Mouse (Mus musculus): ENCODE measurements around the gene Gm10354. TPM values are rescaled to one million over a fixed set of nuclear protein-coding genes. Genes with fewer than 3 reads are reported as not detected.
"Not testable (repeated sequence)": the region's sequence is repeated elsewhere in the genome, so short reads cannot be mapped to it uniquely, and the experiment has no call there.

Gene Gm10354
- polyA plus RNA-seq, 1 experiment from 2014 or later, result not detected

GRCm38 (mm10) chr5:14998077-14998476, 19.3 kb upstream of the Gm10354 start:
- H3K4me1 ChIP-seq (ENCODE audit: control insufficient read depth, insufficient read depth, low read length); H3K27me3 ChIP-seq (ENCODE audit: control insufficient read depth, insufficient read depth, low read length); H3K27ac ChIP-seq (ENCODE audit: low read depth, low read length); DNase-seq (ENCODE audit: low spot score); H3K4me3 ChIP-seq (ENCODE audit: low read depth, low read length); H3K36me3 ChIP-seq (ENCODE audit: control insufficient read depth, insufficient read depth, low read length); H3K4me2 ChIP-seq (ENCODE audit: low read depth); H3K9ac ChIP-seq (ENCODE audit: low read length); H3K9me3 ChIP-seq (ENCODE audit: control insufficient read depth, low read length): not testable (repeated sequence)
- ATAC-seq (ENCODE audit: insufficient read depth, low FRiP score, low TSS enrichment), result 0 out of 2 replicates have a peak, but pooled peaks have one; percentile 48
- WGBS, result 76% methylated on average over 9 of the region's 9 CpGs

- H3K27ac ChIP-seq (ENCODE audit: low read depth, low read length); H3K36me3 ChIP-seq (ENCODE audit: control insufficient read depth, insufficient read depth, low read length); H3K9ac ChIP-seq (ENCODE audit: low read length); H3K4me3 ChIP-seq (ENCODE audit: low read depth, low read length); H3K27me3 ChIP-seq (ENCODE audit: control insufficient read depth, insufficient read depth, low read length); H3K4me2 ChIP-seq (ENCODE audit: low read depth); H3K4me1 ChIP-seq (ENCODE audit: control insufficient read depth, insufficient read depth, low read length); DNase-seq (ENCODE audit: low spot score); H3K9me3 ChIP-seq (ENCODE audit: control insufficient read depth, low read length): not testable (repeated sequence)
- WGBS, result 87% methylated on average over 4 of the region's 4 CpGs
- peak; percentile 58 for ATAC-seq (ENCODE audit: insufficient read depth, low FRiP score, low TSS enrichment)
These were observed 18.8 kb upstream of the Gm10354 start for GRCm38 (mm10) chr5:14997556-14997955.

- not testable (repeated sequence) for H3K36me3 ChIP-seq (ENCODE audit: control insufficient read depth, insufficient read depth, low read length); ATAC-seq (ENCODE audit: insufficient read depth, low FRiP score, low TSS enrichment); H3K27ac ChIP-seq (ENCODE audit: low read depth, low read length); H3K4me2 ChIP-seq (ENCODE audit: low read depth); H3K9ac ChIP-seq (ENCODE audit: low read length); DNase-seq (ENCODE audit: low spot score); H3K4me3 ChIP-seq (ENCODE audit: low read depth, low read length); H3K9me3 ChIP-seq (ENCODE audit: control insufficient read depth, low read length); H3K4me1 ChIP-seq (ENCODE audit: control insufficient read depth, insufficient read depth, low read length); H3K27me3 ChIP-seq (ENCODE audit: control insufficient read depth, insufficient read depth, low read length)
- WGBS, result 77% methylated on average over 6 of the region's 7 CpGs
These were observed 18.0 kb upstream of the Gm10354 start for GRCm38 (mm10) chr5:14996670-14997249.

- not testable (repeated sequence) for H3K27me3 ChIP-seq (ENCODE audit: control insufficient read depth, insufficient read depth, low read length); H3K4me3 ChIP-seq (ENCODE audit: low read depth, low read length); H3K36me3 ChIP-seq (ENCODE audit: control insufficient read depth, insufficient read depth, low read length); H3K27ac ChIP-seq (ENCODE audit: low read depth, low read length); H3K9me3 ChIP-seq (ENCODE audit: control insufficient read depth, low read length); H3K4me1 ChIP-seq (ENCODE audit: control insufficient read depth, insufficient read depth, low read length); DNase-seq (ENCODE audit: low spot score); H3K4me2 ChIP-seq (ENCODE audit: low read depth); H3K9ac ChIP-seq (ENCODE audit: low read length)
- WGBS, result 91% methylated on average over 6 of the region's 6 CpGs
- peak; percentile 87; the same call in 1 of the 2 replicates for ATAC-seq (ENCODE audit: insufficient read depth, low FRiP score, low TSS enrichment)
These were observed 15.4 kb upstream of the Gm10354 start for GRCm38 (mm10) chr5:14994124-14994523.

- H3K27ac ChIP-seq (ENCODE audit: low read depth, low read length); H3K9me3 ChIP-seq (ENCODE audit: control insufficient read depth, low read length); ATAC-seq (ENCODE audit: insufficient read depth, low FRiP score, low TSS enrichment); H3K4me2 ChIP-seq (ENCODE audit: low read depth); H3K4me3 ChIP-seq (ENCODE audit: low read depth, low read length); H3K27me3 ChIP-seq (ENCODE audit: control insufficient read depth, insufficient read depth, low read length); H3K4me1 ChIP-seq (ENCODE audit: control insufficient read depth, insufficient read depth, low read length); DNase-seq (ENCODE audit: low spot score); H3K9ac ChIP-seq (ENCODE audit: low read length); H3K36me3 ChIP-seq (ENCODE audit: control insufficient read depth, insufficient read depth, low read length): not testable (repeated sequence)
- WGBS, result 81% methylated on average over 7 of the region's 8 CpGs
These were observed 11.8 kb upstream of the Gm10354 start for GRCm38 (mm10) chr5:14990375-14991158.

GRCm38 (mm10) chr5:14986649-14987387, 8.1 kb upstream of the Gm10354 start:
- DNase-seq (ENCODE audit: low spot score); H3K27ac ChIP-seq (ENCODE audit: low read depth, low read length); H3K4me1 ChIP-seq (ENCODE audit: control insufficient read depth, insufficient read depth, low read length); H3K4me2 ChIP-seq (ENCODE audit: low read depth); H3K4me3 ChIP-seq (ENCODE audit: low read depth, low read length); H3K27me3 ChIP-seq (ENCODE audit: control insufficient read depth, insufficient read depth, low read length); H3K36me3 ChIP-seq (ENCODE audit: control insufficient read depth, insufficient read depth, low read length); H3K9me3 ChIP-seq (ENCODE audit: control insufficient read depth, low read length); H3K9ac ChIP-seq (ENCODE audit: low read length): not testable (repeated sequence)
- 39% methylated on average over 5 of the region's 6 CpGs for WGBS
- ATAC-seq (ENCODE audit: insufficient read depth, low FRiP score, low TSS enrichment), result 0 out of 2 replicates have a peak, but pooled peaks have one; percentile 65

GRCm38 (mm10) chr5:14977368-14977767, 1.4 kb downstream of the Gm10354 start:
- not testable (repeated sequence) for H3K4me1 ChIP-seq (ENCODE audit: control insufficient read depth, insufficient read depth, low read length); H3K27me3 ChIP-seq (ENCODE audit: control insufficient read depth, insufficient read depth, low read length); H3K4me2 ChIP-seq (ENCODE audit: low read depth); H3K9ac ChIP-seq (ENCODE audit: low read length); H3K27ac ChIP-seq (ENCODE audit: low read depth, low read length); H3K9me3 ChIP-seq (ENCODE audit: control insufficient read depth, low read length); ATAC-seq (ENCODE audit: insufficient read depth, low FRiP score, low TSS enrichment); H3K36me3 ChIP-seq (ENCODE audit: control insufficient read depth, insufficient read depth, low read length); H3K4me3 ChIP-seq (ENCODE audit: low read depth, low read length); DNase-seq (ENCODE audit: low spot score)
- WGBS, result 85% methylated on average over 4 of the region's 4 CpGs

- H3K4me3 ChIP-seq (ENCODE audit: low read depth, low read length); H3K9ac ChIP-seq (ENCODE audit: low read length); H3K36me3 ChIP-seq (ENCODE audit: control insufficient read depth, insufficient read depth, low read length); H3K9me3 ChIP-seq (ENCODE audit: control insufficient read depth, low read length); H3K27me3 ChIP-seq (ENCODE audit: control insufficient read depth, insufficient read depth, low read length); H3K4me1 ChIP-seq (ENCODE audit: control insufficient read depth, insufficient read depth, low read length); H3K27ac ChIP-seq (ENCODE audit: low read depth, low read length); DNase-seq (ENCODE audit: low spot score); ATAC-seq (ENCODE audit: insufficient read depth, low FRiP score, low TSS enrichment); H3K4me2 ChIP-seq (ENCODE audit: low read depth): not testable (repeated sequence)
- 74% methylated on average over 3 of the region's 4 CpGs for WGBS
These were observed 3.4 kb downstream of the Gm10354 start for GRCm38 (mm10) chr5:14975294-14975693.
